Mouse (Mus musculus) heart, postnatal 0 days (tissue): ENCODE results near the gene Epc2. TPM values are rescaled to one million over a fixed set of nuclear protein-coding genes. Genes with fewer than 3 reads are reported as not detected.

ENCODE experiments used
- ATAC-seq: fragments of 200-750 bp; cut with Nextera tagmentation; 2 replicates; pipeline ENCODE4 v1.8.0; 2017; ENCODE audit warnings: low read depth, moderate number of reproducible peaks, moderate library complexity; ENCODE audit not compliant: insufficient read depth
- DNase-seq: peaks from one replicate; pipeline ENCODE4 v3.0.0-alpha.2; 2016; ENCODE audit warnings: low spot score
- H3K27ac ChIP-seq: fragments of 300-500 bp; sonication (generic); 2 replicates; pipeline ENCODE4 v1.5.1; 2014; ENCODE audit warnings: low read depth, mild to moderate bottlenecking
- H3K27me3 ChIP-seq: fragments of 300-500 bp; sonication (generic); 2 replicates; pipeline ENCODE4 v1.6.1; 2014; ENCODE audit warnings: low read length, mixed read lengths; ENCODE audit not compliant: control insufficient read depth, insufficient read depth
- H3K36me3 ChIP-seq: fragments of 300-500 bp; sonication (generic); replicated peaks from 2 replicates; pipeline ENCODE4 v1.6.1; 2014; ENCODE audit warnings: low read length, mixed read lengths; ENCODE audit not compliant: control insufficient read depth, insufficient read depth
- H3K4me1 ChIP-seq: fragments of 300-500 bp; sonication (generic); 2 replicates; pipeline ENCODE4 v1.6.1; 2014; ENCODE audit warnings: antibody characterized with exemption; ENCODE audit not compliant: control insufficient read depth, insufficient read depth
- H3K4me2 ChIP-seq: fragments of 300-500 bp; sonication (generic); 2 replicates; pipeline ENCODE4 v1.6.1; 2014; ENCODE audit warnings: low read depth, mild to moderate bottlenecking, low read length, moderate library complexity
- H3K4me3 ChIP-seq: fragments of 300-500 bp; sonication (generic); 2 replicates; pipeline ENCODE4 v1.5.1; 2014; ENCODE audit warnings: low read depth, low read length
- H3K9ac ChIP-seq: fragments of 300-500 bp; sonication (generic); replicated peaks from 2 replicates; pipeline ENCODE4 v1.6.1; 2014; ENCODE audit warnings: low read depth, low read length, mixed read lengths
- H3K9me3 ChIP-seq: fragments of 300-500 bp; sonication (generic); replicated peaks from 2 replicates; pipeline ENCODE4 v1.6.1; 2016; ENCODE audit warnings: low read length; ENCODE audit not compliant: control insufficient read depth
- CTCF ChIP-seq: IDR thresholded peaks from 2 replicates; pipeline ENCODE4 v1.5.1; 2016; ENCODE audit warnings: antibody characterized with exemption, control low read depth, low read depth
- EP300 ChIP-seq: IDR thresholded peaks from 2 replicates; pipeline ENCODE4 v1.6.1; 2016; ENCODE audit warnings: antibody characterized with exemption, low read depth
- WGBS: fragments of 180-500 bp; shearing (Covaris S2); extraction: QIAGEN DNeasy Blood & Tissue Kit; methylation state at CpG from one replicate; pipeline ENCODE4 v1.1.7; 2014; 5-methylcytosine and 5-hydroxymethylcytosine counted together
- polyA plus RNA-seq: library from polyadenylated mRNA; unstranded; fragments of >200 nt; fragmentation: Nextera tagmentation; extraction: Ambion mirVana; gene quantifications from 2 replicates; pipeline ENCODE4 v1.2.1, GENCODE M21; 2015
- total RNA-seq: library from RNA; depleted of rRNA; stranded (reverse); fragments of >200 nt; gene quantifications from 2 replicates; pipeline ENCODE4 v1.2.3, GENCODE M21; 2014; ENCODE audit warnings: low replicate concordance; rRNA removed

Epc2 gene
- total RNA-seq, result 7.1 and 15.9 TPM in 2 replicates
- 3.2 and 3.3 TPM in 2 replicates for polyA plus RNA-seq

DNA sequence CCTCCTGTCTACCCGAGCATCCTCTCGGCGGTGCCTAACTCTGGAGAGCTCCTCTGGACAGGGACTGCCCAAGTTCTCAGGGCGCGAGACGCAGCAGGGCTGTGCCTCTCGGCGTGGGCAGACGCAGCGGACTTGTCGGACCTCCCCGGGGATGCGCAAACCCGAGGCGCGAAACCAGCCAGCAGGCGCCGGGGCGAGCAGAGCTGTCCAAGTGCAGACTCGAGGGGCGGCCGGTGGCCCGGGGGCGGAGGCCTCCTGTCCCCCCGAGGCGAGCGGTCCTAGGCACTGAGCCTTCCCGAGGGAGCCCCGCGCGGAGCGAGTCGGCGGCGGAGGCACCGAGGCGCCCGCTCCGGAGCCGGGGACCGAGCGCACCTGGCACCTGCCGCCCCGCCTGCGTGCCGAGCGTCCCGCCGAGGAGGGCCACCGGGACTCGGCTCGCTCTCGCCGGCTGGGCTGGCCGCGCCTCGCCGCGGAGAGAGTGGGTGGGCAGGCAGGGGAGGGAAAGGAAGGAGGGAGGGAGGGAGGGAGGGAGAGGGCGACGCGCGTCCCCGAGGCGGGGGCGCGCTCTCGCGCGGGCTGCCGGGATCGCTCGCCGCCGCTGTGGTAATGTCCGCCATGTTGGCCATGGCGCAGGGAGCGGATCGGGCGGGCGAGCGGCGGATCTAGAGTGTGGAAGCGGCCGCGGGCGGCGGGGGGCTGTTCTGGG lies at the start of gene Epc2:
Gene Epc2 (plus strand): TSS at position 556 of the 706 bp plus-strand sequence.
- TF ChIP-seq CTCF, result no peak
- no peak for TF ChIP-seq EP300
- under 1% methylated on average over 69 of the region's 88 CpGs for WGBS

DNA sequence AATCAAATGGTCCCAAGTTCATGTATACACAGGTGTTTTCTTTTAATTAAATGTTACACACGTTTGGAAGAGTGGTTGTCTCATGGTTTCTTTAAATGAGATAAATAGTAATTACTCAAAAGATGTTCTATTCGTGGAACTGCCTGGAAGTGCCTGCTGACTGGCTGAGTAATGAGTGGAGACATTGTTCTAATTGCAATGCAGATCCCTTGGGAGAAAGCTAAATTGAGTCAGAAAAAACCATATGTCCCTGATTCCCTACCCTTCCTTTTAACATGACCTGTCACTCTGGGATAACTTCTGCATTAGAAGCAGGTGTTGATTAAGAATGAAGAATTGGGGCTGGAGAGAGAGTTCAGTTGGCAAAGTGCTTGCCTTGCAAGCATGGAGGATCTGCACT lies 45.3 kb upstream of the Epc2 start:
- H3K9ac ChIP-seq, result no peak overlapping the region
- no peak overlapping the region for H3K27ac ChIP-seq
- no peak for ATAC-seq
- WGBS, result 49% methylated on average over 2 of the region's 2 CpGs
- H3K36me3 ChIP-seq, result no peaks in the 10 kb centered on the region
- no peak overlapping the region for H3K4me3 ChIP-seq
- H3K27me3 ChIP-seq, result no peaks in the 10 kb centered on the region
- no peak for DNase-seq
- no peak overlapping the region for H3K4me2 ChIP-seq
- TF ChIP-seq EP300 (no peak), CTCF (no peak)
- no peaks in the 10 kb centered on the region for H3K4me1 ChIP-seq
- H3K9me3 ChIP-seq, result no peaks in the 10 kb centered on the region

More for the DNA sequence above, at the start of gene Epc2:
- Histone ChIP-seq H3K4me2 (peak within 1 kb of the TSS; percentile 92), H3K36me3 (no peaks in the 10 kb centered on the region), H3K4me3 (peak within 1 kb of the TSS; percentile 81), H3K9ac (peak within 1 kb of the TSS; percentile 96), H3K4me1 (no peaks in the 10 kb centered on the region; the same call in 1 of the 2 replicates), H3K27me3 (no peaks in the 10 kb centered on the region), H3K27ac (peak within 1 kb of the TSS; percentile 100), H3K9me3 (no peaks in the 10 kb centered on the region)
- ATAC-seq (peak; percentile 82), DNase-seq (peak; percentile 80)

DNA sequence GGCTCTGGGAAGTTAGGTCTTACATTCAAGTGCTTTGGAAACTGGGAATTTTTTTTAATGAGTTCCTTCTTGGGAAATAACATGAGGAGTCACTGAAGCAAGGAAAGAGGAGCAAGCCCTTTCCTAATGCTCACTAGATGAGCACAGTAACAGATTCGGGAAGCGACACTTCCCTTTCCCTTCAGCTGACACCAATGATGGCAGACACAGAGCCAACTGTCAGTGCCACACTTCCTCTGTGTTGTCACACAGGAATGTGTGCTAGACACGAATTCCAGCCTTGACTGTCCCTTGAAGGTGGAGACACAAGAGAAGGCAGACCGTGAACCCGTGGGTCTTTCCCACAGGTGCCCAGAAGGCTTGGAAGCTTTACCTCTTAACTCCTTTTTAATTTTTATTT lies 39.6 kb upstream of the Epc2 start:
- DNase-seq (no peak), ATAC-seq (no peak)
- H3K9me3 ChIP-seq, result no peaks in the 10 kb centered on the region
- no peak overlapping the region for H3K27ac ChIP-seq
- H3K4me1 ChIP-seq, result peaks cover 14% of the 10 kb centered on the region
- TF ChIP-seq EP300, result no peak
- TF ChIP-seq CTCF, result no peak
- no peak overlapping the region for H3K4me2 ChIP-seq
- WGBS, result 55% methylated on average over 5 of the region's 5 CpGs
- H3K27me3 ChIP-seq, result no peaks in the 10 kb centered on the region
- H3K4me3 ChIP-seq, result no peak overlapping the region
- no peak overlapping the region for H3K9ac ChIP-seq
- no peaks in the 10 kb centered on the region for H3K36me3 ChIP-seq

DNA sequence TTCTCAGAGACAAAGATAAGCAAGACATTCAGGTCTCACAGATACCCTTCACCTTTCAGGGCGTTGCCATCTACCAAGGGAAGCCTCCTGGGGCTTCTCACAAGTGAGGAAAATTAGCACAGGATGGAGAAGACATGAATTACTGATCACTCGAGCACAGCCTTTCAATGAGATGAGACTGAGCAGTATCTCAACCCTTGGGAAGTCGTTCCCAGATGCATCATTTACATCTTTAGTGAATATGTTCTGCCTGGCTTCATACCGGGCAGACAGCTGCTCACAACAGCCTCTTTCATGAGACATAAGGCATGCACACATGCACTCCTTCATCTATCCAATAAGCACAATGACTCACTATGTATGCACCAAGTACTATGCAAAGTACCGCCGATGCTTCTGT lies 38.7 kb upstream of the Epc2 start:
- no peak for ATAC-seq
- WGBS, result 78% methylated on average over 6 of the region's 6 CpGs
- no peaks in the 10 kb centered on the region for H3K27me3 ChIP-seq
- no peaks in the 10 kb centered on the region for H3K9me3 ChIP-seq
- no peak for TF ChIP-seq EP300
- no peak for TF ChIP-seq CTCF
- no peak for DNase-seq
- H3K9ac ChIP-seq, result no peak overlapping the region
- no peak overlapping the region for H3K27ac ChIP-seq
- H3K4me3 ChIP-seq, result no peak overlapping the region
- H3K4me1 ChIP-seq, result peaks cover 14% of the 10 kb centered on the region
- H3K4me2 ChIP-seq, result no peak overlapping the region
- H3K36me3 ChIP-seq, result no peaks in the 10 kb centered on the region

DNA sequence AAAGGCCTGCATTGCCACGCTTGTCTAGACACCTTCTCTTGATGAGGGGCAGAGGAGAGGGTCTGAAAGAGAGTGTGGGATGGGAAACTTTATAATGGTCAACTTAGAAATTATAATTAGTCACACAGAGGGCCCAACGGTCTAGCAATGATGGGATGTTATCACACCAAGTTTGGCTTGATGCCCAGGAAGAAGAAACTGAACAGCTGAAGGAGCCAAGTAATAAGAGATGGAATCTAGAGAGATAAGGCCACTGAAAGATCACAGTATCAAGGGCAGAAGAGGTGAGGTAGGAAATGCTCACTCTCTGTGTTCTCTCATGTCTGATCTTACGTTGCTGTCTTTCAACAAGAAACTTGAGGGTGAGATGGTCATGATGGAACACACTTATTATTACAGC lies 35.4 kb upstream of the Epc2 start:
- H3K36me3 ChIP-seq, result no peaks in the 10 kb centered on the region
- no peaks in the 10 kb centered on the region for H3K27me3 ChIP-seq
- TF ChIP-seq EP300, result no peak
- TF ChIP-seq CTCF, result no peak
- peaks cover 14% of the 10 kb centered on the region for H3K4me1 ChIP-seq
- WGBS, result 28% methylated on average over 3 of the region's 3 CpGs
- H3K9ac ChIP-seq, result no peak overlapping the region
- no peak overlapping the region for H3K27ac ChIP-seq
- no peak overlapping the region for H3K4me2 ChIP-seq
- no peak overlapping the region for H3K4me3 ChIP-seq
- no peak for DNase-seq
- no peaks in the 10 kb centered on the region for H3K9me3 ChIP-seq
- no peak for ATAC-seq

DNA sequence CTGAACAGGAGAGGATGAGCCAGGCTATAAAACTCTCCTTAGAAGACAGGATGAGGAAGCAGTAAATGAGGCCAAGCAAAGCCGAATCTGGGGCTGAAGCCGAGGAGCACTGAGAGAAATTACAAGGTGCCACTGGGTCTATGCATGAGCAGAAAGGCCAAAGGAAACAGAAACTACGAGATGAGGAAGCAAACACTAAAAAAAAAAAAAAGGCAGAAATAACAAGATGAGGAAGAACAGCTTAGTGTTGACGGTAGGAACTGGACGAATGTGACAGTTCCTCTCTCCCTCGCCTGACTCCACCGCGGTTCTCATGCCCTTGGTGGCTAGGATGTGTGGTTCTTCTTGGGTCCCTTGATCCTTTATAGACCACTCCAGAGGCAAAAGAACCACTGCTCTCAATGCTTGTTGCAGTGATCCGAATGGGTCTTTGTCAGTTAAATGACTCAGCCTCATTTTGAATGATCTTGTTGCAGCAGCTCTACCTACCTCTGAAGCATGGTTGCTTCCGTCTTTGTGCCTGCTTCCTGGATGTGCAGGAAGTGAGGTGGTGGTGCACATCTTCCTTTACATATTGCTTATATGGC lies 34.2 kb upstream of the Epc2 start:
- no peak overlapping the region for H3K9ac ChIP-seq
- no peak overlapping the region for H3K4me3 ChIP-seq
- DNase-seq (no peak), ATAC-seq (no peak)
- H3K9me3 ChIP-seq, result no peaks in the 10 kb centered on the region
- no peaks in the 10 kb centered on the region for H3K36me3 ChIP-seq
- H3K4me1 ChIP-seq, result peaks cover 14% of the 10 kb centered on the region
- no peak overlapping the region for H3K4me2 ChIP-seq
- WGBS, result 65% methylated on average over 10 of the region's 10 CpGs
- no peaks in the 10 kb centered on the region for H3K27me3 ChIP-seq
- no peak for TF ChIP-seq EP300
- no peak for TF ChIP-seq CTCF
- peak overlapping the region; percentile 25; the same call in 1 of the 2 replicates for H3K27ac ChIP-seq
